Mouse (Mus musculus) intestine, postnatal 0 days (tissue): ENCODE measurements at regions not wholly inside any gene's neighbourhood (a gene's known extent, or its start where the extent isn't known, plus 50 kb on each side); places are given as distances from the start of the nearest gene placed in this dataset.

ENCODE experiments used
- ATAC-seq: fragments of 200-750 bp; cut with Nextera tagmentation; 2 replicates; pipeline ENCODE4 v1.8.0; 2017; ENCODE audit warnings: mild to moderate bottlenecking, moderate TSS enrichment, moderate library complexity
- H3K27ac ChIP-seq: fragments of 300-500 bp; sonication (generic); 2 replicates; pipeline ENCODE4 v1.5.1; 2014; ENCODE audit warnings: mild to moderate bottlenecking, low read depth, low read length, moderate library complexity
- H3K27me3 ChIP-seq: fragments of 300-500 bp; sonication (generic); replicated peaks from 2 replicates; pipeline ENCODE4 v1.6.1; 2014; ENCODE audit warnings: low read length, mixed read lengths; ENCODE audit not compliant: control insufficient read depth, insufficient read depth
- H3K36me3 ChIP-seq: fragments of 300-500 bp; sonication (generic); 2 replicates; pipeline ENCODE4 v1.6.1; 2014; ENCODE audit warnings: mild to moderate bottlenecking, moderate library complexity; ENCODE audit not compliant: control insufficient read depth, insufficient read depth
- H3K4me1 ChIP-seq: fragments of 300-500 bp; sonication (generic); replicated peaks from 2 replicates; pipeline ENCODE4 v1.6.1; 2014; ENCODE audit warnings: antibody characterized with exemption, low read length, mixed read lengths; ENCODE audit not compliant: control insufficient read depth, insufficient read depth
- H3K4me2 ChIP-seq: fragments of 300-500 bp; sonication (generic); replicated peaks from 2 replicates; pipeline ENCODE4 v1.6.1; 2014; ENCODE audit warnings: low read depth, mild to moderate bottlenecking, moderate library complexity
- H3K4me3 ChIP-seq: fragments of 300-500 bp; sonication (generic); 2 replicates; pipeline ENCODE4 v1.5.1; 2014; ENCODE audit warnings: low read depth, low read length
- H3K9ac ChIP-seq: fragments of 300-500 bp; sonication (generic); 2 replicates; pipeline ENCODE4 v1.6.1; 2014; ENCODE audit warnings: mild to moderate bottlenecking, low read depth, low read length
- H3K9me3 ChIP-seq: fragments of 300-500 bp; sonication (generic); 2 replicates; pipeline ENCODE4 v1.6.1; 2016; ENCODE audit warnings: mixed run types; ENCODE audit not compliant: control insufficient read depth
- CTCF ChIP-seq: sonication (generic); IDR thresholded peaks from 2 replicates; pipeline ENCODE4 v1.5.1; 2016; ENCODE audit warnings: low read depth, mild to moderate bottlenecking, control low read depth, antibody characterized with exemption, moderate library complexity
- WGBS: fragments of 180-500 bp; shearing (Covaris S2); extraction: QIAGEN DNeasy Blood & Tissue Kit; methylation state at CpG from one replicate; pipeline ENCODE4 v1.1.7; 2014; 5-methylcytosine and 5-hydroxymethylcytosine counted together

DNA sequence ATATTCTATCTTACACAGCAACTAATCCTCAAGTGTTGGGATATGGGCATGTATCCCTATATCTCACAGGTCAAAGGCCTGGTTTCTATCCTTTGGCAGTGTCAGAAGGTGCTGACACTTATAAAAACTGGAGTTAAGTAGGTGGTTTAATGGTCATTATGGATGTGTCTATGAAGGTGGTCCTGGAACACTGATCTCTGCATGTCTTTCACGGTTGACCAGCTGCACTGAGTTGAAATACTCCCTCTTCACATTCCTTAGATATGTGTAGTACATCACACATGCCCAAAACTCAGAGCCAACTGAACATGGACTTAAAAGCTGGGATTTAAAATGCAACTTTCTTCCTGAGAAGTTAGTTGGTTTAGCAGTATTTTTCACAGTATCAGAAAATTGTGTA lies 1107.7 kb upstream of the Flrt2 start:
- no peak for TF ChIP-seq CTCF
- H3K36me3 ChIP-seq = no peaks in the 10 kb centered on the region
- H3K9me3 ChIP-seq = no peaks in the 10 kb centered on the region
- H3K4me3 ChIP-seq = no peak overlapping the region
- 64% methylated on average over 1 of the region's 1 CpGs for WGBS
- no peak overlapping the region for H3K27ac ChIP-seq
- no peaks in the 10 kb centered on the region for H3K4me1 ChIP-seq
- H3K4me2 ChIP-seq = no peak overlapping the region
- H3K27me3 ChIP-seq = no peaks in the 10 kb centered on the region
- no peak overlapping the region for H3K9ac ChIP-seq
- ATAC-seq = no peak

DNA sequence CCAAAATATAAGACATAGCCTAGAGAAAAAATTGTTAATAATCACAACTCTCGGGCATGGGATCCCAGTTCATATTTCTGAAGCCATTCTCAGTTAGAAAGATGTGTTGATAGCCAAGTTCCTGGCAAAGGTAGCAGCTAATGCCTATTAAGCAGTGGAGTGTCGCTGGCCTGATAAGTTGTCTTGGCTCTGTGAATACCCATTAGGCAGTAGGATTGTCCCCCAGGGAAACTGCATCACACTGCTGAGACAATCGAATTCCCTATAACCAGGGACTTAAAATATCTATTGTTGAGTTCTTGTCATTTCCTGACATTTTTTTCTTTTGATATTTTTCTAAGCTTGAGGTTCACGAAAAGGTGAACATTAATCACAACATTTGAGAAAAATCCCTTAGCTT lies 1105.0 kb upstream of the Flrt2 start:
- Histone ChIP-seq H3K4me1 (no peaks in the 10 kb centered on the region), H3K27ac (no peak overlapping the region), H3K36me3 (no peaks in the 10 kb centered on the region), H3K4me2 (no peak overlapping the region), H3K9ac (no peak overlapping the region), H3K27me3 (no peaks in the 10 kb centered on the region), H3K4me3 (no peak overlapping the region), H3K9me3 (no peaks in the 10 kb centered on the region)
- no peak for TF ChIP-seq CTCF
- 73% methylated on average over 4 of the region's 4 CpGs for WGBS
- ATAC-seq = no peak

DNA sequence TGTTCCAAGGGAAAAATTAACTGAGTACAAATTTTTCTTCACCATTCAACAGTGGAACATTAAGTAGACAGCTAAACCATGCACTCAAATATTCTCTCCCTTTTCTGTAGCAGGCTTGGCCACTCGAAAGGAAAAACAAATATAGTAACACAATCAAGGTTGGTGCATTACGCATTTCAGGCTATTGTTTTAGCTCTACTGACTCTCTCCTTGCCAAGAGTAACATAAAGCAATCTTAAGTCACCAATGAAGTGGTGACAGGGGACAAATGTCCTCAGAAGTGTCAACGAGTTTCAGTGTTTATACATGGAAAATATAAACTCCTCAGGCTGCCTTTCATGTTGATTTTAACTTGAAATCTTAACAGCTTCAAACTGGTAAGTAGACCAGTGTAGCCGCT lies 1103.4 kb upstream of the Flrt2 start:
- 47% methylated on average over 4 of the region's 4 CpGs for WGBS

DNA sequence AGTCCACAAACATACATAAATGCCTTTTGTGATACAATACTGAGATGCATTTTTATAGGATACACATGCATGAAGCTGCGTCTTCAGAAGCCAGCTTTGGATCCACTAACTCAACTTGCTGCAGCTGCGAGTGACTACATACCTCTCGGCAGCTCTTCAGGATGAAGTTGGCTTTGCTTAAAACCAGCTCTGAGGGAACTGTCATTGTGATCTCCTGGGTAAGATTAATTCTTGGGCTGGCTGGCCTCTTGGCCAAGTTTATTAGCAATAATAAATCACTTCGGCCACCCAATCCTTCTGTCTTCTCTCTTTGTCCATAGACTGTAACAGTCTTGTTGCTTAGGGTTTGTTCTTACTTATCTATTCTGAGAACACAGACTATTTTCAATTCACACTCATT lies 1103.0 kb upstream of the Flrt2 start:
- no peak for TF ChIP-seq CTCF
- Histone ChIP-seq H3K4me2 (no peak overlapping the region), H3K27me3 (no peaks in the 10 kb centered on the region), H3K36me3 (no peaks in the 10 kb centered on the region), H3K9ac (no peak overlapping the region), H3K4me3 (no peak overlapping the region), H3K4me1 (no peaks in the 10 kb centered on the region), H3K9me3 (no peaks in the 10 kb centered on the region), H3K27ac (no peak overlapping the region)
- 56% methylated on average over 4 of the region's 4 CpGs for WGBS
- no peak for ATAC-seq

More for the DNA sequence above, 1103.4 kb upstream of the Flrt2 start:
- H3K27me3 ChIP-seq = no peaks in the 10 kb centered on the region
- TF ChIP-seq CTCF = no peak
- no peak overlapping the region for H3K9ac ChIP-seq
- H3K4me2 ChIP-seq = no peak overlapping the region
- H3K4me1 ChIP-seq = no peaks in the 10 kb centered on the region
- H3K9me3 ChIP-seq = no peaks in the 10 kb centered on the region
- H3K36me3 ChIP-seq = no peaks in the 10 kb centered on the region
- H3K4me3 ChIP-seq = no peak overlapping the region
- ATAC-seq = no peak
- no peak overlapping the region for H3K27ac ChIP-seq

DNA sequence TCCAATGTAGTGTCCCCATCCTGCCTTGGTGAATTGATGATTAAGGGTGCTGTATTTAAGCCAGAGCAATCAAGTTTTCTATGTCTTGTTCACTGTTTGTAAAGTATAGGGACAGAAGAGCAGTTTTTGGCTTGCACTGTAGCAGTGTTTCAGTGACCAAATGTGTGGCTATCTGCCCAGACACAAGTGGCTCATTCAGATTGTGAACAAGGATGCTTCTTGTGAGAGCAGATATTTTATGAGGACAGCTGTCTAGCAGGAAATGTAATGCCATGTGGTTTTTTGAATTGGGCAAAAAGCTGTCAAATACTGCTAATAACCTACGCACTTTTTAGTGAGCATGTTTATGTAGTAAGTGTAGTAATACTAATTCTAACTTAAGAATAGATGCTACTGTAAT lies 1086.5 kb upstream of the Flrt2 start:
- H3K27ac ChIP-seq = no peak overlapping the region
- H3K27me3 ChIP-seq = no peaks in the 10 kb centered on the region
- H3K4me1 ChIP-seq = no peaks in the 10 kb centered on the region
- H3K4me3 ChIP-seq = no peak overlapping the region
- H3K9ac ChIP-seq = no peak overlapping the region
- TF ChIP-seq CTCF = no peak
- no peaks in the 10 kb centered on the region for H3K36me3 ChIP-seq
- H3K4me2 ChIP-seq = no peak overlapping the region
- H3K9me3 ChIP-seq = no peaks in the 10 kb centered on the region
- no peak for ATAC-seq
- 61% methylated on average over 1 of the region's 1 CpGs for WGBS

DNA sequence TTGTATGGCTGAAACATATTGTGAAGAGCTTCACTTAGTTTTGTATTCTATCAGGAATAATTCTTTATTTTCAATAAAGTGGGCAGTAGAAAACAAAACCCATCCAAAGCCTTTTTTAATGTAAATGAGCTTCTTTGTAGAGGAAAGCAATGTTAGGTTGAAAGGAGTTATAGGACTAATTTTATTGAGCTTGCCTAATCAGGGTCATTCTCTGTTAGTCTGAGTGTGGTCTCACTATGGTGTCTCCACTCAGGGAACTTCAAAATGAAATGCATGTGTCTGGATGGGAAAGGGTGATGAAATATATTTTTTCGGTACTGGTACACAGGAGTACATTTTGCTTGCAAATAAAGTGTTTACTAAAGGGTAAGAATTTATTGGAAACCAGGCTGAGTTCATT lies 1055.5 kb upstream of the Flrt2 start:
- no peaks in the 10 kb centered on the region for H3K9me3 ChIP-seq
- H3K4me3 ChIP-seq = no peak overlapping the region
- H3K4me2 ChIP-seq = no peak overlapping the region
- WGBS = 83% methylated on average over 1 of the region's 1 CpGs
- no peak for ATAC-seq
- no peaks in the 10 kb centered on the region for H3K4me1 ChIP-seq
- H3K27ac ChIP-seq = no peak overlapping the region
- no peak overlapping the region for H3K9ac ChIP-seq
- TF ChIP-seq CTCF = no peak
- no peaks in the 10 kb centered on the region for H3K36me3 ChIP-seq
- H3K27me3 ChIP-seq = no peaks in the 10 kb centered on the region

DNA sequence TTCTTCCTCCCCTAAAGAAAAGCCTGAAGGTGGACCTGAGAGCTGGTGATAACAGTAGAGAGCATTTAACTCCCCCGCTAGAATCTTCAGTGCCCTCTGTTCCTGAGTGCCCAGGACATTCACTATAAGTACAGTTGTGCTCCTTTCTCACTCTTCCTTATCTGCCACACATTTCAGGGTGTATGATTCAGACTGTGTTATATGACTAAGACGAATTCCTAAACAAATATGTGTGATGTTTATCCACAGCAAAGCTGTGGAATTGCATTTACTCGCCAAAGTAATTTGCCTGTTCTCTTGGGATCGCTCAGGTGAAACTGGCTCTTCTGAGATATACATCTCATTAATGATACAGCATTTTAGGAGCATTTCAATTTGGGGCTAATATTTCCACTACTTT lies 1051.9 kb upstream of the Flrt2 start:
- ATAC-seq = no peak
- no peak for TF ChIP-seq CTCF
- no peak overlapping the region for H3K9ac ChIP-seq
- no peak overlapping the region for H3K4me3 ChIP-seq
- H3K36me3 ChIP-seq = no peaks in the 10 kb centered on the region
- no peaks in the 10 kb centered on the region for H3K4me1 ChIP-seq
- H3K27me3 ChIP-seq = no peaks in the 10 kb centered on the region
- no peaks in the 10 kb centered on the region for H3K9me3 ChIP-seq
- no peak overlapping the region for H3K27ac ChIP-seq
- 60% methylated on average over 4 of the region's 4 CpGs for WGBS
- no peak overlapping the region for H3K4me2 ChIP-seq
